10 mouse cellular contexts compared by ENCODE assay signal in the genomic region with DNA sequence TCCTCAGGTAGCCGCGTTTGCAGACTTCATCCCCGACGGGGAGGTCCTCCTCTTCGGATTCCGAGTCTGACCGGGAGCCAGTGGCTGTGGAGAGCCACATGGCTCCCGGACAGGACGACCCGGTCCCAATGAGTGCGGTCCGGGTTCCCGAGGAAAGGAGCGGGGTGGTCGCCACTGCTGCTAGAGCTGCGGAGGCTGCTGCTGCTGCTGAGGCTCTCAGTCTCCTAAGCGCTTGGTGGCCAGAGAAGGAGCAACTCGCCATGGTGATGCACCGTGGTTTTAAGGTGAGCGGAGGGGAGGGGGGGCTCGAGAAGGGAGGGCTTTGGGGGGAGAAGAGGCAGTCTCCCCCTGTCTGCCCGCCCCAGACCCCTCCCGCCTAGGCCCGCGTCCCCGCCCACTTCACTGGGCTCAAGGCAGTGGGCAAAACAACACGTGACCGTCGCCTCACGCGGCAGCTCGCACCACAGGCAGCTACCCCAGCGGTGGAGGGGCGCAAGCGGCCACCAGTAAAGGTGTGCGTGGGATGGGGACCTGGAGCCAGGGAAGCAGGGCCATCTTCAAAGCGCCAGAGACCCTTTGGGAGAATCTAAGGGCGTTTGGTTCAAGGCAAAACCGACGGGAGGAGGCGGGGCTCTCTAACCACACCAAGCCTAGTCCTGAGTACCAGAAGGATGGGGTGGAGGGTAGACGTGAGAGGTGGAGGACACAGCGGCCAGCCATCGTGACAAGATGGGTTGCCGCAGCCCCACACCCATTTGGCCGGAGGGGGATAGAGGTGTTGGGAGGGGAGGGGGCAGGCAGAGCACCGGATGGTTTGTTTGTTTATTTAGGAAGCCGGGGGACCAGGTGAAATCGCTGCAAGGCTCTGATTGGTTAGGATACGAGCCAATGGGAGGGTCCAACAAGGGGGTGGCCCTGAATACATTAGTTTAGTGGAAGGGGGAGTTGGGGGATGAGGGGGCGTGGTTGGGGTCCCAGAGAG. TPM values are rescaled to one million over a fixed set of nuclear protein-coding genes. Genes with fewer than 3 reads are reported as not detected.
DNase-seq lines count a peak whose midpoint lies in the region; ATAC-seq lines count a peak whose summit lies in the region.
"Had no signal": no experiment of that assay in that cellular context is flagged by ENCODE, and none has a peak within 500 bp of the region (broad histone marks: within the 10 kb centered on the region; RNA-seq: fewer than 3 reads in every experiment).

A gene (minus strand): TSS at position 327 of the 982 bp plus-strand sequence.

- intact Hi-C loops in left cerebral cortex, postnatal 14 days (cut with DNase I), result no loop called here

- 0 out of 2 replicates have a peak, but pooled peaks have one; percentile 28 for ATAC-seq in intestine, embryonic 16.5 days
- peak; percentile 81 for ATAC-seq in midbrain, embryonic 12.5 days (ENCODE audit: low FRiP score, low read depth)

- H3K9me3 ChIP-seq in embryonic facial prominence, embryonic 10.5 days, result no peaks in the 10 kb centered on the region
- no peaks in the 10 kb centered on the region for H3K9me3 ChIP-seq in intestine, embryonic 16.5 days (ENCODE audit: control insufficient read depth, low read length)
- no peaks in the 10 kb centered on the region for H3K9me3 ChIP-seq in midbrain, embryonic 12.5 days

- DNase-seq in cerebellum, postnatal 10 days, result peak; percentile 35 to 38
- DNase-seq in cerebellum, adult 11-12 months, result no peak
- DNase-seq in embryonic facial prominence, embryonic 10.5 days (ENCODE audit: low spot score), result peak; percentile 72
- DNase-seq in adipocyte (ENCODE audit: low spot score), result no peak
- no peak for DNase-seq in left cerebral cortex, postnatal 14 days (ENCODE audit: low spot score in 2 of 2)
- no peak for DNase-seq in right cerebral cortex, postnatal 36 days (ENCODE audit: low spot score in 2 of 2)

- peak within 1 kb of the TSS; percentile 57 for H3K4me3 ChIP-seq in embryonic facial prominence, embryonic 10.5 days
- H3K4me3 ChIP-seq in intestine, embryonic 16.5 days (ENCODE audit: low read length), result peak within 1 kb of the TSS; percentile 40
- H3K4me3 ChIP-seq in midbrain, embryonic 12.5 days, result peak within 1 kb of the TSS; percentile 44
- H3K4me3 ChIP-seq: erythroblast, embryonic 14.5 days had no signal

- WGBS in embryonic facial prominence, embryonic 10.5 days, result 22% methylated on average over 51 of the region's 51 CpGs
- WGBS in intestine, embryonic 16.5 days, result 22% methylated on average over 47 of the region's 51 CpGs
- WGBS in midbrain, embryonic 12.5 days, result 27% methylated on average over 46 of the region's 51 CpGs

- no peaks in the 10 kb centered on the region for H3K36me3 ChIP-seq in embryonic facial prominence, embryonic 10.5 days (replicated peaks)
- no peaks in the 10 kb centered on the region for H3K36me3 ChIP-seq in intestine, embryonic 16.5 days (ENCODE audit: control insufficient read depth, insufficient read depth, low read length)
- no peaks in the 10 kb centered on the region for H3K36me3 ChIP-seq in midbrain, embryonic 12.5 days

- no peak within 1 kb of the TSS for H3K9ac ChIP-seq in intestine, embryonic 16.5 days (ENCODE audit: low read depth, low read length)
- H3K9ac ChIP-seq in midbrain, embryonic 12.5 days (replicated peaks), result no peak within 1 kb of the TSS

- peaks cover 85% of the 10 kb centered on the region for H3K27me3 ChIP-seq in embryonic facial prominence, embryonic 10.5 days (replicated peaks; ENCODE audit: low read depth, poor library complexity, severe bottlenecking)
- H3K27me3 ChIP-seq in intestine, embryonic 16.5 days (replicated peaks; ENCODE audit: control insufficient read depth, insufficient read depth, low read length), result peaks cover 47% of the 10 kb centered on the region
- peaks cover 68% of the 10 kb centered on the region for H3K27me3 ChIP-seq in midbrain, embryonic 12.5 days

- no peak within 1 kb of the TSS for H3K27ac ChIP-seq in embryonic facial prominence, embryonic 10.5 days (replicated peaks)
- no peak within 1 kb of the TSS for H3K27ac ChIP-seq in intestine, embryonic 16.5 days (ENCODE audit: low read length)
- H3K27ac ChIP-seq in midbrain, embryonic 12.5 days (replicated peaks), result no peak within 1 kb of the TSS

- peak within 1 kb of the TSS; percentile 57 for H3K4me2 ChIP-seq in intestine, embryonic 16.5 days (ENCODE audit: low read depth, low read length)
- H3K4me2 ChIP-seq in midbrain, embryonic 12.5 days (replicated peaks), result peak within 1 kb of the TSS; percentile 61

- no peaks in the 10 kb centered on the region for H3K4me1 ChIP-seq in embryonic facial prominence, embryonic 10.5 days
- no peaks in the 10 kb centered on the region; the same call in 1 of the 2 replicates for H3K4me1 ChIP-seq in intestine, embryonic 16.5 days (ENCODE audit: control insufficient read depth, insufficient read depth, low read length)
- peaks cover 3% of the 10 kb centered on the region; the same call in 1 of the 2 replicates for H3K4me1 ChIP-seq in midbrain, embryonic 12.5 days

RNA-seq across cellular contexts. Expression of the gene that starts here (rescaled TPM):
- 3.3 and 3.8 TPM in 2 replicates for polyA plus RNA-seq in embryonic facial prominence, embryonic 10.5 days (2016; fragmentation: Nextera tagmentation; extraction: Ambion mirVana)
- 0.11 and 0.20 TPM in 2 replicates for polyA plus RNA-seq in intestine, embryonic 16.5 days (2015; fragmentation: Nextera tagmentation; extraction: Ambion mirVana)
- 0.63 and 0.96 TPM in 2 replicates for polyA plus RNA-seq in midbrain, embryonic 12.5 days (2016; fragmentation: Nextera tagmentation; extraction: Ambion mirVana)
- 1 to 10 TPM in 1 of 2 experiments, under 1 TPM in 1; 0.31 to 1.7 TPM for total RNA-seq in left cerebral cortex, postnatal 14 days (2021)
- polyA plus RNA-seq: erythroblast, embryonic 14.5 days; spleen, adult 2 months had no signal

Comparison
In these comparisons a context has a peak if more than half of its experiments do, and no peak if none do; other contexts are left out.
1. DNase-seq: peak in cerebellum, postnatal 10 days (2 of 2) and embryonic facial prominence, embryonic 10.5 days (single experiment); none in cerebellum, adult 11-12 months (single experiment), adipocyte (single experiment), left cerebral cortex, postnatal 14 days (0 of 2) and right cerebral cortex, postnatal 36 days (0 of 2).
2. Peak in ATAC-seq, H3K4me3 ChIP-seq and H3K4me2 ChIP-seq in intestine, embryonic 16.5 days; RNA of the gene not detected or under 1 TPM.
3. Peak in ATAC-seq, H3K4me3 ChIP-seq and H3K4me2 ChIP-seq in midbrain, embryonic 12.5 days; RNA of the gene not detected or under 1 TPM.
4. Peak in every context shown above with its lines, with median percentiles within 50 percentile points of each other: H3K4me3 ChIP-seq.